Mouse (Mus musculus): Measurements from ENCODE around the gene Tmc3.

Gene Tmc3

DNA sequence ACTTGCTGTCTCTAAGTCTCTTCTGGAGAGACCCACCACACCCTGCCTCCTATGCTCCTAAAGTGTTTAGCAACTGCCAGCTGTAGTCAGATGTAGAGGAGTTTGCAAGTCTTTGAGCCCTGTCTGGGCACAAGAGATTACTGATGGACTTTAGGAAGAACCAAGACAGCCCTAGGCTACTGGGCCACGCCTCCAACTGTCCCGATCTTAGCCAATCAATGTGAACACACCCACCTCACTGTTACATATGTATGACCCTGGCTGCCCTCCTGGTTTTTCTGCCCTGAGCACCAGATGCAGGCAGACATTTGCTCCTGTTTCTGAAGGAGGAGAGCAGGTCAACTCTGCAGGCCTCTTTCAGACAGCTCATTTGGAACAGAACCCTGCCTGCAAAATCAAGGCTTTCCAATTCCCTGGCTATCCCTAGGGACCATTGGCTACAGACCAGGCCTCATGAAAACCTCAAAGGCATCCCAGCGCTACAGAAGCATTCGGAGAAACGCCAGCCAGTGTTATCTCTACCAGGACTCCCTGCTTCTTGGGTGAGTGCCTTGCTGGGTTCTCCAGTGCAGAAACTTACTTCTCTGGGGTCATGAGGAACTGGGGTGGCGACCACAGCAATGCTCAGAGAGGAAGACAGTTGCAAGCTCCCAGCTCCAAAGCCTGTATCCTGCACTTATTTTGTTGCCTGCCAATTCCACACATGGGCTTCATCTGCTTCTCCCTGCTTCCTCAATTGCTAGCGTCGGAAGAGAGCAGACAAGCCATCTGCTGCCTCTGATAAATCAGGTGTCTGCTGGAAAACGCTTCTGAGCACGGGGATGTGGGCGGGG lies at the start of gene Tmc3:
Gene Tmc3 (plus strand): TSS at position 289 of the 833 bp plus-strand sequence.
- peak; percentile 34 for DNase-seq

DNA sequence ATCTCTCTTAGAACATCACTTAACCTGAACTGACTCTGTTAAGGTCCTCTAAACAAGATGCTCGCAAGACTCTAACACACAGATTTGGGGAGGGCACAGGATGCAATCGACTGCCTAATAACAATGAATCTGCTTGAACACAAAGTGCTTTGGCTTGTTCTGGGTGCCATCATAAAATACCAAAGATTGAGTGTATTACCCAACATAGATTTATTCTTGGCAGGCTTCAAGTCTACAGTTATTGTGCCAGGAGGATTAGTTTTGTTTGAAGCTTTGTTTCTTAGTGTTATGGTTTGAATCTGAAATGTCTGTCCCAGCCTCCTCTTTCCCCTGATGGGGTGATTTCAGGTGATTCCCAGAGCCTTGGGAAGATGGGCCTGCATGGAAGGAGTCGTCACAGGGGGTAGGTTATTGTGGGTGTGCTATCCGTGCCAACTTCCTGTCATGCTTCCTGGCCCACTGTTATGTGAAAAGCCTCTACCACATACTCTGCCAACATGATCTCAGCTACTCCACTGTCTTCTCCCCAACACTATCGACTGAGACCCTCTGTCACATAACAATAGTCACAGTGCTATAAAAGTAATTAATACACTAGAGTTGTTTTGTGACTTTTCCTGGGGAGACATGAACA lies 43.1 kb upstream of the Tmc3 start:
- no peak for DNase-seq

DNA sequence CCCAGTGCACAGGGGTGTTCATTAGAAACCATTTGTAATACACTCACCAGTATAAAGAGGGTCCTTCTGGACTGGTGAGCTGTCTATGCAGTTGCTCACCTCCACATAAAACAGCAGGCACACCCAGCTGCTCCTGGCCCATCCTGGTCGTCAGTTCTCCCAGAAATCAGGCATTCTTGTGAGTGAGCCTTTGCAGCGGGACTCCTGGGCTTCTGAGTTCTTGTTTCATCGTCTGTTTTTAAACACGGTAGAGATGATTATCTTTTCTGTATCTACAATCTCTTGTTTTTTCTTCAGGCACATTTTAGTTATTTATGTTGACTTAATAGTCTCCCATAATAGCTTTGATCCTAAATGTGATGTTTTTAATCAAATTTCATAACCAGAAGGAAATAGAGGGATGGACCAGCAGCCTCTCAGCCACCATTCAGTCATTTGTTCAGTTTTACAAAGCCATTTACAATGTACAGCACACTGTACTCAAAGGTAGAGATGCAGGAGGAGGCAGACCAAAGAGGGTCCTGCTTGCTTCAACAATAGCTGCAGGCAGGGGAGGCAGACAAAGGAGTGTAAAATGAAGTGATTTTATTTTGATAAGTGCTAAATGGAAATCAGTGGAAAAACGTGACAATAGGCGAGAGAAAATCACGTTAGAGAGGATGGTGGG lies 35.9 kb upstream of the Tmc3 start:
- DNase-seq: no peak

DNA sequence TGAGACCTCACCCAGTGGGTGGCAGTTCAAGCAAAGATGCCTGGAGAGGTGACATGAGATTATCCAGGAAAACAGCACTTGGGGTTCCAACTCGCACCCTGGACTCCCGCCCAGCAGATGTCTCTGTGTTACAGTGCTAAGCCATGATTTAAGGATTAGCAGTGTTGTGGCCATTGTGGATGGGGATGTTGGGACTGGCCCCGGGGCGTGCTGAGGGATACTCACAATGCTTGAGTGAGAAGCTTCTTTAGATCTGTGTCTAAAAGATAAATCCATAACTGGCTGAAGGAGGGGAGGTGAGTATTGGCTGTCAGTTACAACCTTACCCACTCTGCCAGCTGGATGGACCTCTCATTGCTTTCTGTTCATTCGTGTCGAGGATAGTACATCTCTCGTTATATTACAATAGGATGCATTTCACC lies 35.4 kb upstream of the Tmc3 start:
- DNase-seq: no peak

DNA sequence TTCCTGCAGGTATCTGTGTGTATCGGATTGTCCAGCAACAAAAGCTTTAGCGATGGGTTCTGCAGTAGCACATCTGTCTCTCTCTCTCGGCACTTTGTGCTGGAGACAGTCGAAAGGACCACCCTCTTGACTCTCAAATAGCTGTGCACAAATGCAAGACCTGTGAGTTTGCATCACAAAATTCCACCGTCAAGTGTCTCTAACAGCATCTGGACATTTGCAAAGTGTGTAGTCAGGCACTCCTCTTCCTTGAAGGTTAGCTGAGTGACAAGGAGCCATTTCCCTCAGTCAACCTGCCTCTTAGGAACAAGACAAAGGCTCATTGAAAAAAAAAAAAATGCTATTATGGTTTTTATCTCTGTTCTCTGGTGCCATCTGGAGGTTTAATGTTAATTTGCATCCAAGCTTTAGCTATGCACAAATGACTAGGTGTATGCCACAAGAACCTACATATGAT lies 34.7 kb upstream of the Tmc3 start:
- no peak for DNase-seq

DNA sequence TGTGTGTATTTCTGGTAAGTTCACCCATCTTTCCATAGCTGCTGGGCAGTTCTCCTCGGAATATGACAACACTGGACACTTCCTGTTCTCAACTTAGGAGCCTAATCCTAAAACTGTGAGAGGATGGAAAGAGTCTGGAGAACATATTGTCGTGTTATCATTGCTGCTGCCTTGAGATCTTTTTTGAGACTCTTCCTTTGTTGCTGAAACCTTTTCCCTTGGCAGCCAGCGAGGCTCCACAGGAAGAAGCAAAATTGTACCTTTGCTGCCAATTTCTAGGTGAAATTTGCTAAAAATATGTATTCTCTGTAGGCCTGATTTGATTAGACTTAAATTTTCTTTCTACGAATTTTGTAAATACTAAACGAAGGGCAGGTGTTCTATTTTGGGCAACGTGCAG lies 30.2 kb upstream of the Tmc3 start:
- DNase-seq: no peak

DNA sequence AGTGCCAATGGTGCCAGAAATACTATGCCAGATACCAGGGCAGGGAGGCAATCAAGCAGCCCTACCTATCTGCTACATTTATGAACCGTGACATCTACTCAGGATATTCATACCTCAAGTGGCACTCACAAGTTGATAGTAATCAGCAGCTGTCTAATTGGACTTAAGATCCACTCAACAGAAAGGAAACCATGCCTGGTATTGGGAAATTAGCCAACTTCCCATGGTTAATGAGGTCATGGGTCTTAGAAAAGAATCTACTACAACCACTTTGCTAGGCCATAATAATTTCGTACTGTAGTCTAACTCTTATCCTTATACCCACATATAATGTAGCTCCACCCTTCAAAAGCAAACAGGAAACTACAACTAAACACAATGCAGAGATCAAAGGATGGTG lies 28.2 kb upstream of the Tmc3 start:
- no peak for DNase-seq

DNA sequence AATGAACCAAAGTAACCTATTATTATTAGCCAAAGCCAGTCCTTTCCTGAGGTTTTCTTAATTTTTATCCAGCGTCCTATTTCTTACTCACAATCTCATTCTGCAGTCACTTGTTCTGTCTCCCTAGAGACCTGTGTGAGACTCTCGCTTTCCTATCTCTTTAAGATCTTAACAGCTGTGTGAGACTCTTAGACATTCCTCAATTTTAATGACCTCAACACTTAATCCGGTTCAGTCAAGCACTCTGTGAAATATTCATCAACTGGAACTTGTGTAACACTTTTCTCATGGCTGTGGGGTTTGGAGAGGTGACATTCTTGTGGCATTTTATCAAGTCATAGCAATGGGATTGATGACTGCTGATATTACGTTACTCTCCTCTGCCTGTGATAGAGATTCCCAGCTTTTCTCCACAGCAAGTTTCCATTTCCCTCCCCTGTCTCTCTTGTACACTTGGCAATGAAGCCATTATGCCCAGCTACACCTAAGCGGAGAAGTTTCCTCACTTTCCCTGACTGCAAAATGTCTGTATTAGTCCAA lies 25.9 kb upstream of the Tmc3 start:
- DNase-seq: no peak

DNA sequence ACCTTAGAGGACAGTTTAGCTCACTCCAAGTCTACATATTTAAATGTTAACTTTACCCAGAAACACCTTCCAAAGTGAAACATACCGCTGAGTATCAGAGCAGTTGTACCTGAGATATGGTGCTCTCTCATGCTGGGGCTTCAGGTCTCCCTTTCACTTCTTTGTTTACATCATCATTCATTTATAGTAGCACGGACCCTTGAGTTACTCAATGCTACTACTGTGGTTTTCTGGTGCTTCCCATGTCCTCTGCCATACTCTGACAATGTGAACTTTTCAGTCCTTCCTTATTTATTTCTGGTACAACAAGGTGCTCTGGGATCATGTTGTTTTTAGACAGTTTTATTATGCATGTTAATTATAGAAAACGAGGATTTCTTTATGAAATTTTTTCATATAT lies 25.2 kb upstream of the Tmc3 start:
- DNase-seq: no peak

DNA sequence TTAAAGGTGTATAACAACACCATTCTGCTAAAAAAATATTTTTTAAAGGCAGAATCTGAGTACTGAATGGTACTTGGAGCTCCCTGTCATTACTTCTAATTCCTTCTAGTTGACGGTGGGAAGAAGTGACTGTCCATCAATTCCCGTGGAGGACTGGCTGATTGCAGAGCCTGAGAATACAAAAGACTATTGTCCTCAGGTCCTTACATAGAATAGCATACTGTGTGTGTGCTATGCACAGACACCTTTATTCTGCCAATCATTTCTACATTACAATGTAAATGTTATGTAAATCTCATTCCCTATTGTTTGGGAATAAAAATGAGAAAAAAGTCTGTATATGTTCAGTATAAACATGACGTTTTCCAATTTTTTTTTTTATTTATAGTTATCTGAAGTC lies 22.9 kb upstream of the Tmc3 start:
- no peak for DNase-seq

DNA sequence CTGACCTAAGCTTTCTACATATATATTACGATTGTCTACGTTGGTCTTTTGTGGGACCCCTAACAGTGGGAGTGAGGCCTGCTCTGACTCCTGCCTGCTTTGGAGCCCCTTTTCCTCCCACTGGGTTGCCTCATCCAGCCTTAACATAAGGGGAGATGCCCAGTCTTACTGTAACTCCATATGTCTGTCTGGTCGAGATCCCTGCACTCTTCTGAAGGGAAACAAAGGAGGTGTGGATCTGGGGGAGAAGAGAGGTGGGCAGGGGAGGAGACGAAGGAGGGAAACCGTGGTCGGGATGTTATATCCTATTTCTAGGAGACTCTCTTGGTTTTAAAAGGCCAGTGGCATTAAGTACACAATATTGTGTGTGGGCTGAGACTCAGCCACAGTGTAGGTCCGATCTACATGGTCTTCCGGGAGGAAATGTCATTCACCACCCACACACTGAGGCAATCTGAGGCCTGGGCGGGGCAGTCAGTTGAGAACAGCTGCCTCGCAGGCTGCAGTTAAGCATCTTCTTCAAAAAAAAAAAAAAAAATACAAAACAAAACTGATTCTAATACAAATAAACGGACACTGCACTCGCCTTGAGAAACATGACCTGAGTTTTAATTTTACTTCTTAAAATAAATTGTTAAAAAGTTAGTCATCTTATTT lies 20.0 kb upstream of the Tmc3 start:
- DNase-seq: no peak

DNA sequence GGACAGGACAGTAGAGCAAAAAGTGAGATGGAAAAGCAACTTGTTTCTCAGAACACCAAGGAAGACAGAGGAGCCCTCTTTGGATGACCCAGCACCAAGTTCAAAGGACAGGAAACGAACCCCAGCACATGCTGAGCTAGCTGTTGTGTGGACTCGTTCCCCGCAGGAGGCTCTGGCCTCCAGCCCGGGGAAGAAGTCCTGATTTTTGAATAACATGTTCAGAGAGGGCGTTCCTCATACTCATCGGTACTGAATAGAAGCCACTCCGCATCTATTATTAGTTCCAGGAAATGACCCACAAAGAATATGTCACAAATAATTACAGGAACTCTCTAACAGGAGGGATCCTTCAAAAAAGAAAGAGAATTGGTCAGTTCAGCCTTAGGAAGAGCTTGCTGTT lies 18.8 kb upstream of the Tmc3 start:
- DNase-seq: no peak

DNA sequence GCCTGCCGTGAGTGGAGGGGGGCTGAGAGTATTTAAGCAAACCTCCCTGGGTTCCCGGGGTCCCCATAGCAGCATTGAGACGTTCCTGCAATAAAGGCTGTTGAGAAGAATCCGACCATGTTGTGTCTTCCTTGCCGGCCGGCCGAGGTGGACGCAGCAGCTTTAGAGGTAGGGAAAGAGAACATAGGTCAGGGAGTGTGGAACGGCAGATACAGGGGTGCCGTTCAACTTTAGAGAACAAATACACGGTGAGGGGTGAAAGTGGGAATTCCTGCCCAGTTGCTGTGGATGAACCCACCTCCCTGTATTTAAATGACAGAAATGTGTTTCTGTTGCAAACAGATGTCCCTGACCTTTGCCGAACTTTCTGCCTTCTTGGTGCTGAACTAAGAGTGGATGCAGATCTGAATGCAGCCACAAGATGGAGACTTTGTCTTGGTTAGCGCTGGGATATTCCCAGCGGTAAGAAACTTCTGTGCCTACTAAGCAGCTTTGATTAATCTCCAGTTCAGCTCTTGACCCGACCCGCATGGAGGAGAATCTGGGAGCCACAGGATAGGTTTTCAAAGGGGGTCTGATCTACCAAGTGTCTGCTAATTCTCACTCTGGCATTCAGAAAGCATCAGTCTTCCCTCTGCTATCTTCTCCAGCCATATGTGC lies 16.8 kb upstream of the Tmc3 start:
- no peak for DNase-seq

DNA sequence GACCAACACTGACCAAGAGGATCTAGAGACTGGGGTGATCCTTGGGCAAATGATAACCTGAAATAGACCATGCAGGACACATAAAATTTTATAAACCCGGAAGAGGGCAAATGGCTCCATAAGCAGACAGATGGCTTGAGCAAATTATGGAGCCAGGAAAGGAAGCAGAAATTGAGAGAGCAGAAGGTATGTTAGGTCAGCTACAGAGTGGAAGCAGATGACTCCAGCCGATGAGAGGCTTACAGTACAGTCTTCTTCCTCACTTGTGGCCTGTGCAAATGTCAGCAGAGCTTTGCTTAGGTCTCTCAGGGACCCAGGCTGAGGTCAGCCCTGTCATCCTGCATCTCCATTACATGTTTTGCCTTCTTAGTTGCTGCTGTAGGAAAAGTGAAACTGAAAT lies 15.9 kb upstream of the Tmc3 start:
- no peak for DNase-seq

DNA sequence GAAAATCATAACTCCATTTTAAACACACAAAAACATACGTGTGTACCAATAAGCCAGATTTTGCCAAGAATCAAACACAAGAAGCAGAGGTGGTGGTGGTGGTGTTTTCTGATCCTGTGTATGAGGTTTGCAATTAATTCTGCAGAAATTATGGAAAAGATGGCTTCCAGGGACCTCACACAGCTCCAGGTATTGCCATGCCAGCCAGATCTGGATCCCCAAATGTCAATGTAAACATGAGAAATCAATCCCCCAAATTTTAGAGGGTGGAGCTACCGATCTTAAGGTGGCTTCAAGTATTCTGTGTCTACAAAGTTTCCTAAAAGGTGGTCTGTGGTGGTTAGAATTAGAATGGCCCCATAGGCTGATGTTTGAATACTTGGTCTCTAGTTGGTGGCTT lies 15.3 kb upstream of the Tmc3 start:
- DNase-seq: no peak

DNA sequence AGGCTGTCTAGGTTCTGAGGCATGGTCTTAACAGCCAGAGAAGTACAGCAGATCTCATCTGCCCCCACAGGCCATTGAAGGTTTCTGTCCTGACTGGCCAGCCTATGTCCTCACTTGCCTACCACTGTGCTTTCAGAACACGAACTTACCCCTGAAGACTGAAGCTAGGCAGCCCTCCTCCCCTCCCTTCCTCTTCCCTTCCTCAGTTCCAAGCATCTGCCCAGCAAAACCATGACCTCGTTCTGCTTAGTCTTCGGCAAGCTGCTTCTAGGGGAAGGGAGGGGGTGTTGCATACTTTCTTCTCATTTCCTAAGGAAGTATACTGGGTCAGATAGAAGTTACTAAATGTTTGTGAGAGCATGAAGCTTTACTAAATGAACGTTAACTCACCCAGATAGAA lies 13.7 kb upstream of the Tmc3 start:
- no peak for DNase-seq

DNA sequence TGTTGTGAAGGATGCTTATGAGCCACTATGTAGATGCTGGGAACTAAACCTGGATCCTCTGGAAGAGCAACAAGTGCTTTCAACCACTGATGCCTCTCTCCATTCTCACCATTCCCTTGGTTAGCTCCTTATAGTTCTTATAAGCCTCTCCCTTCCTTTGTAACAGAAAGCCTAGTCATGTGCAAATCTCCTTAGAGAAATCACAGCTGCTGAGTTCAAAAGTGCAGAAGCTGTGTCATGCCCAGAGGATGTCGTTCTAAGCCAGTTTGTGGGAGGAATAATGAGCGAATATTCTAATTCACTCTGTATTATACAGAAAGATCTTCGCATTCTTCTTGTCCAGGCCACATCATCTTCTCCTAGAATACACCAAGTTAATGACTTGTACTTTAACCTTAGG lies 12.8 kb upstream of the Tmc3 start:
- DNase-seq: no peak

DNA sequence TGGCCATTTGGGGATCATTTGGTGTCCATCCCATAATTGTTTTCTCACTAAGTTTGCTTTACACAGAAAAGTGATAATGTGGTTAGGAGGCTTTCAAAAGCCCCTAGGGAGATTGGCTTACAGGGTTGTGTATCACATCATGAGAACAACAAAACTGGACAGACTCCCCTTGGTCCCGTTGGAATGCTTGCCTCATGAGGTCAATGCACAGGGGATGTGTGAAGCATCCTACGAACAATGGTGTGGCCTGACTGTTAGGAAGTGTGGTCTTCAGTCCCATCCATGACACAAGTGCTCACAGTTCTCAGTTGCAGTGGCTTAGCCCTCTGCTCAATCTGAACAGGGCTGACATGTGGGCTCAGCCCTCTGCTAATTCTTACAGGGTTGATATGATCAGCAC lies 12.3 kb upstream of the Tmc3 start:
- no peak for DNase-seq

DNA sequence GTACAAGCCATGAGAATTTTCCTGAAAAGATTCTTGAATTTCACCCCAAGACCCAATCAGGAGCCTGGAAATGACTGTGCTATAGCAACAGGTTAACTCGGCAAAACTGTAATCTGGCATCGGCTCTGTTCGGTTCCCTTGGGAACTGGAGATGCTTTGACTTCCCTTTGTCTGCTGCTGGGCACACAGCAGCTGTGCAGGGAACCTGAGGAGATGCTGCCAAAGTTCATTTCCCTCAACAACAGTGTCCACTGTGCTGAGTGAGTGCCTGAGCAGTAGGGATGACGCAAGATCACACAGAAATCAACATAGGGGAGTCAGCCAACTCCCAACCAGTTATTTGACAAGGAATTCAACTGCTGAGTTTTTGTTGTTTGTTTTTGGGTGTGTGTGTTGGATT lies 3.8 kb upstream of the Tmc3 start:
- DNase-seq: no peak

DNA sequence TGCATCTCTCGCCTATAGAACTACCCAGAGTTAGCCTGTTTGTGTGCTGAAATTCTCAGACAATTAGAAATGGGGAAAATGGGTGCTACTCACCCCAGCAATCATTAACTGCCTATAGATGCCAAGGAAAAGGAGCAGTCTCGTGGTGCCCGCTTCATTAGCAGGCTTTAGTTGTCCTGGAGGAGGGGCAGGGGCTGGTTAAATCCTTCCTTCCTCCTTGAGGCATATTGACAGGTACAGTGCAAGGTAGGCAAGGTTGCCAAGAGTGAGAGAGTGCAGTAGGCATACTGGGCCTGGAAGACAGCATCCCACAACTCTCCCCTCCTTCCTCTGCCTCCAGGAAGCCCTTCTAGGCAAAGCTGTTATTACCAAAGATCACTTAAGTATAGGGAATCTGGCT lies 9.3 kb downstream of the Tmc3 start:
- DNase-seq: no peak

DNA sequence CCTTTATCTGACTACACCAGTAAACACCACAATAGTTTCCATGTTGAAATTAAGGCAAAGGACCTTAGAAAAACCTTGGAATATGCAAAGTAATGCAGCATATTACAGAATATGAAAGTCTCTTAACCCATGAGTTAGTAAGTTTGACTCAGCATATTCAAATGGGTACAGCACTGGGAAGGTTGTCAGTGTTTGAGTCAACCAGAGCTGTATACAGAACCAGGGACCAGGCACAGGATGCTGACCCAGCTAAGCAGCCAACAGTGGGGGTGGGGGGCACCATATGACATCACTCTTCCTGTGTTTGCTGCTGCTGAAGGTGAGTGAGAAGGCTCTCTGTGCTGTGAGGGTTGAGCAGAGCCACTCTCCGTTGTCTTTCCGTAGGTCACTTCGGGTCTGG lies 12.3 kb downstream of the Tmc3 start:
- DNase-seq: no peak

Measured in liver (tissue).